9 mouse cellular contexts compared by ENCODE assay signal in genomic region chr6:86813341-86813740, GRCm38 (mm10). TPM values are rescaled to one million over a fixed set of nuclear protein-coding genes. Genes with fewer than 3 reads are reported as not detected.
DNase-seq lines count a peak whose midpoint lies in the region; ATAC-seq and TF ChIP-seq lines count a peak whose summit lies in the region.
"Had no signal": no experiment of that assay in that cellular context is flagged by ENCODE, and none has a peak within 500 bp of the region (broad histone marks: within the 10 kb centered on the region; RNA-seq: fewer than 3 reads in every experiment).

No protein-coding gene starts in this region.

- peak; percentile 64 for DNase-seq in kidney, adult 2 months
- peak; percentile 49 for DNase-seq in CH12.LX (ENCODE audit: extremely low read depth)
- DNase-seq in adrenal gland, adult 18-20 months (ENCODE audit: low spot score in 2 of 2), result peak; percentile 52 to 65
- DNase-seq in embryonic facial prominence, embryonic 14.5 days (ENCODE audit: low spot score), result peak; percentile 47
- peak; percentile 61 for DNase-seq in limb, embryonic 14.5 days (ENCODE audit: low spot score)
- peak; percentile 74 for DNase-seq in splenic B cell, adult 2 months (ENCODE audit: low read depth, low spot score)

- no peaks in the 10 kb centered on the region for H3K27me3 ChIP-seq in kidney, adult 2 months (replicated peaks; ENCODE audit: control insufficient read depth, insufficient read depth, low read length)
- no peaks in the 10 kb centered on the region for H3K27me3 ChIP-seq in kidney, embryonic 14.5 days (ENCODE audit: control insufficient read depth, insufficient read depth, low read length)
- H3K27me3 ChIP-seq in CH12.LX (replicated peaks), result no peaks in the 10 kb centered on the region
- no peaks in the 10 kb centered on the region for H3K27me3 ChIP-seq in embryonic facial prominence, embryonic 14.5 days (replicated peaks; ENCODE audit: control insufficient read depth, insufficient read depth, low read length)
- no peaks in the 10 kb centered on the region for H3K27me3 ChIP-seq in limb, embryonic 14.5 days (ENCODE audit: control insufficient read depth, insufficient read depth, low read length)
- H3K27me3 ChIP-seq in splenic B cell, adult 2 months (ENCODE audit: control insufficient read depth, insufficient read depth, low read length, poor library complexity, severe bottlenecking), result no peaks in the 10 kb centered on the region
- peaks cover 2% of the 10 kb centered on the region; the same call in 1 of the 2 replicates for H3K27me3 ChIP-seq in forebrain, embryonic 12.5 days
- H3K27me3 ChIP-seq: embryonic facial prominence, embryonic 15.5 days had no signal

- H3K4me3 ChIP-seq in kidney, adult 2 months (ENCODE audit: insufficient read depth, low read depth, low read length), result no peak overlapping the region
- H3K4me3 ChIP-seq in kidney, embryonic 14.5 days (ENCODE audit: low read length), result no peak overlapping the region
- H3K4me3 ChIP-seq in CH12.LX (replicated peaks in 1 of 3; ENCODE audit: low read depth in 2 of 3, low read length in 2 of 3, poor library complexity in 1 of 3), result no peak overlapping the region
- no peak overlapping the region for H3K4me3 ChIP-seq in embryonic facial prominence, embryonic 14.5 days (ENCODE audit: low read depth, low read length)
- no peak overlapping the region for H3K4me3 ChIP-seq in limb, embryonic 14.5 days (replicated peaks; ENCODE audit: low read length)
- H3K4me3 ChIP-seq in forebrain, embryonic 12.5 days (replicated peaks), result no peak overlapping the region
- H3K4me3 ChIP-seq: embryonic facial prominence, embryonic 15.5 days had no signal

- no peak for TF ChIP-seq POLR2A in kidney, adult 2 months (IDR thresholded peaks at IDR 0.05; ENCODE audit: low read depth, low read length)
- no peak for TF ChIP-seq POLR2A in CH12.LX (IDR thresholded peaks at IDR 0.05; ENCODE audit: low read depth, low read length)
- no peak for TF ChIP-seq POLR2A in limb, embryonic 14.5 days (IDR thresholded peaks at IDR 0.05; ENCODE audit: borderline replicate concordance, extremely low read depth, insufficient read depth, insufficient read length)

- peak; percentile 62 for TF ChIP-seq RAD21 in CH12.LX (IDR thresholded peaks at IDR 0.05; ENCODE audit: low read depth, low read length)

- no peaks in the 10 kb centered on the region for H3K9me3 ChIP-seq in kidney, embryonic 14.5 days (ENCODE audit: control insufficient read depth, low read length)
- H3K9me3 ChIP-seq in CH12.LX (replicated peaks; ENCODE audit: low read length), result no peaks in the 10 kb centered on the region
- no peaks in the 10 kb centered on the region for H3K9me3 ChIP-seq in embryonic facial prominence, embryonic 14.5 days (ENCODE audit: control insufficient read depth, low read length)
- no peaks in the 10 kb centered on the region for H3K9me3 ChIP-seq in limb, embryonic 14.5 days (ENCODE audit: control insufficient read depth, low read length)
- H3K9me3 ChIP-seq in forebrain, embryonic 12.5 days, result no peaks in the 10 kb centered on the region
- H3K9me3 ChIP-seq: embryonic facial prominence, embryonic 15.5 days had no signal

- 16% methylated on average over 3 of the region's 3 CpGs for WGBS in kidney, adult 2 months
- whole genome bisulfite sequencing in kidney, embryonic 14.5 days, result 19% methylated on average over 3 of the region's 3 CpGs
- 25% methylated on average over 3 of the region's 3 CpGs for WGBS in embryonic facial prominence, embryonic 14.5 days
- 18% methylated on average over 3 of the region's 3 CpGs for WGBS in limb, embryonic 14.5 days
- WGBS in forebrain, embryonic 12.5 days, result 25% methylated on average over 3 of the region's 3 CpGs

- no peak overlapping the region for H3K27ac ChIP-seq in kidney, adult 2 months (ENCODE audit: insufficient read depth, low read depth, low read length)
- no peak overlapping the region for H3K27ac ChIP-seq in kidney, embryonic 14.5 days (ENCODE audit: low read depth, low read length)
- no peak overlapping the region for H3K27ac ChIP-seq in CH12.LX (ENCODE audit: insufficient read depth, low read depth)
- H3K27ac ChIP-seq in embryonic facial prominence, embryonic 14.5 days (replicated peaks; ENCODE audit: low read depth, low read length), result no peak overlapping the region
- H3K27ac ChIP-seq in limb, embryonic 14.5 days (replicated peaks; ENCODE audit: low read depth, low read length), result no peak overlapping the region
- H3K27ac ChIP-seq in forebrain, embryonic 12.5 days, result no peak overlapping the region
- H3K27ac ChIP-seq: embryonic facial prominence, embryonic 15.5 days had no signal

- ATAC-seq in kidney, embryonic 14.5 days (ENCODE audit: low FRiP score, low TSS enrichment), result no peak
- ATAC-seq in embryonic facial prominence, embryonic 14.5 days (ENCODE audit: low read depth), result no peak
- ATAC-seq in limb, embryonic 14.5 days (ENCODE audit: low FRiP score, low read depth), result no peak
- ATAC-seq in forebrain, embryonic 12.5 days (ENCODE audit: low FRiP score), result no peak

- H3K4me1 ChIP-seq in kidney, adult 2 months (ENCODE audit: control insufficient read depth, insufficient read depth, low read length), result no peaks in the 10 kb centered on the region
- H3K4me1 ChIP-seq in kidney, embryonic 14.5 days (ENCODE audit: control insufficient read depth, insufficient read depth, low read length), result peaks cover 7% of the 10 kb centered on the region
- peaks cover 3 to 16% of the 10 kb centered on the region in 2 experiments; a peak in 3 of 4 replicates for H3K4me1 ChIP-seq in CH12.LX (ENCODE audit: control insufficient read depth in 1 of 2, insufficient read depth in 2 of 2)
- peaks cover 7% of the 10 kb centered on the region for H3K4me1 ChIP-seq in embryonic facial prominence, embryonic 14.5 days (ENCODE audit: control insufficient read depth, insufficient read depth, low read length)
- peaks cover 5% of the 10 kb centered on the region; the same call in 1 of the 2 replicates for H3K4me1 ChIP-seq in limb, embryonic 14.5 days (ENCODE audit: control insufficient read depth, insufficient read depth, low read length)
- peaks cover 14% of the 10 kb centered on the region for H3K4me1 ChIP-seq in forebrain, embryonic 12.5 days

- no peak overlapping the region for H3K9ac ChIP-seq in kidney, embryonic 14.5 days (ENCODE audit: low read depth, low read length)
- H3K9ac ChIP-seq in CH12.LX (ENCODE audit: insufficient read depth, low read depth), result no peak overlapping the region
- H3K9ac ChIP-seq in embryonic facial prominence, embryonic 14.5 days (ENCODE audit: low read depth, low read length), result no peak overlapping the region
- no peak overlapping the region for H3K9ac ChIP-seq in limb, embryonic 14.5 days (ENCODE audit: low read depth, low read length, severe bottlenecking)
- H3K9ac ChIP-seq in forebrain, embryonic 12.5 days, result no peak overlapping the region
- H3K9ac ChIP-seq: embryonic facial prominence, embryonic 15.5 days had no signal

- H3K79me2 ChIP-seq in CH12.LX (replicated peaks; ENCODE audit: control insufficient read depth, extremely low read depth, insufficient read depth, poor library complexity, severe bottlenecking), result no peaks in the 10 kb centered on the region

- TF ChIP-seq CTCF in kidney, adult 2 months (conservative IDR thresholded peaks at IDR 0.05; ENCODE audit: insufficient read depth, insufficient read length, low read depth, low read length), result peak; percentile 61
- peak; percentile 48 to 76; a peak in 3 of 4 replicates for TF ChIP-seq CTCF in CH12.LX (conservative IDR thresholded peaks at IDR 0.05 in 1 of 2, IDR thresholded peaks at IDR 0.05 in 1 of 2; ENCODE audit: low read depth in 2 of 2, low read length in 2 of 2)

- no peak overlapping the region for H3K4me2 ChIP-seq in kidney, embryonic 14.5 days (replicated peaks; ENCODE audit: low read depth, low read length)
- H3K4me2 ChIP-seq in CH12.LX (ENCODE audit: insufficient read depth, low read depth, poor library complexity, severe bottlenecking), result no peak overlapping the region
- no peak overlapping the region for H3K4me2 ChIP-seq in embryonic facial prominence, embryonic 14.5 days (ENCODE audit: low read depth, low read length)
- H3K4me2 ChIP-seq in limb, embryonic 14.5 days (replicated peaks; ENCODE audit: low read depth, low read length, severe bottlenecking), result no peak overlapping the region
- no peak overlapping the region for H3K4me2 ChIP-seq in forebrain, embryonic 12.5 days
- H3K4me2 ChIP-seq: embryonic facial prominence, embryonic 15.5 days had no signal

- TF ChIP-seq EP300 in CH12.LX (IDR thresholded peaks at IDR 0.05; ENCODE audit: low read length), result no peak

- no peaks in the 10 kb centered on the region for H3K36me3 ChIP-seq in kidney, adult 2 months (ENCODE audit: control insufficient read depth, insufficient read depth, low read length)
- H3K36me3 ChIP-seq in kidney, embryonic 14.5 days (ENCODE audit: control insufficient read depth, insufficient read depth, low read length), result no peaks in the 10 kb centered on the region
- no peaks in the 10 kb centered on the region for H3K36me3 ChIP-seq in CH12.LX (replicated peaks in 1 of 2; ENCODE audit: control insufficient read depth in 1 of 2, insufficient read depth in 1 of 2, low read length in 1 of 2)
- H3K36me3 ChIP-seq in embryonic facial prominence, embryonic 14.5 days (ENCODE audit: control insufficient read depth, insufficient read depth, low read length), result no peaks in the 10 kb centered on the region
- H3K36me3 ChIP-seq in limb, embryonic 14.5 days (ENCODE audit: control insufficient read depth, insufficient read depth, low read length), result no peaks in the 10 kb centered on the region
- H3K36me3 ChIP-seq in splenic B cell, adult 2 months (ENCODE audit: control insufficient read depth, insufficient read depth, low read length, poor library complexity, severe bottlenecking), result no peaks in the 10 kb centered on the region
- no peaks in the 10 kb centered on the region for H3K36me3 ChIP-seq in forebrain, embryonic 12.5 days (replicated peaks)
- H3K36me3 ChIP-seq: embryonic facial prominence, embryonic 15.5 days had no signal

- in situ Hi-C loops in CH12.LX (cut with MboI; ENCODE audit: low pct_ligation_motif_present, low pct_unique_long_range_greater_than_20kb, low sequenced_read_pairs), result loop anchor here (5.0 to 10.0 kb wide), 2 partner anchors 114 to 191 kb away; partner anchors contain the start of gene Nfu1

- dilution Hi-C loops in CH12.LX (cut with MboI; ENCODE audit: extremely low pct_ligation_motif_present, extremely low pct_unique_long_range_greater_than_20kb, low sequenced_read_pairs), result no loop called here

RNA-seq across cellular contexts. Expression of gene Anxa4, which starts 20.0 kb away (rescaled TPM):
- 57.2 and 68.8 TPM in 2 replicates for polyA plus RNA-seq in kidney, adult 2 months (2012; rRNA removed)
- polyA plus RNA-seq in kidney, embryonic 14.5 days (2014; fragmentation: Nextera tagmentation; extraction: Ambion mirVana), result 28.1 and 34.7 TPM in 2 replicates
- total RNA-seq in CH12.LX (2012; rRNA removed) (10.7 and 10.8 TPM in 2 replicates), CH12.LX (2014; rRNA removed) (17.1 and 18.4 TPM in 2 replicates)
- 13.7 and 18.1 TPM in 2 replicates for polyA plus RNA-seq in CH12.LX (2012; ENCODE audit: insufficient read length, low read depth)
- total RNA-seq in adrenal gland, adult 18-20 months (2021), result 10 to 100 TPM; 76.0 to 82.7 TPM
- polyA plus RNA-seq in embryonic facial prominence, embryonic 14.5 days (2014; fragmentation: Nextera tagmentation; extraction: Ambion mirVana), result 44.1 and 46.7 TPM in 2 replicates
- 23.1 and 28.3 TPM in 2 replicates for polyA plus RNA-seq in limb, embryonic 14.5 days (2012; rRNA removed)
- polyA plus RNA-seq in limb, embryonic 14.5 days (2014; fragmentation: Nextera tagmentation; extraction: Ambion mirVana), result 45.6 and 50.5 TPM in 2 replicates
- polyA plus RNA-seq in forebrain, embryonic 12.5 days (2016; fragmentation: Nextera tagmentation; extraction: Ambion mirVana), result 4.1 and 6.1 TPM in 2 replicates

RNA-seq across cellular contexts. Expression of gene Aak1, which starts 36.0 kb away (rescaled TPM):
- 28.9 and 30.6 TPM in 2 replicates for polyA plus RNA-seq in kidney, adult 2 months (2012; rRNA removed)
- polyA plus RNA-seq in kidney, embryonic 14.5 days (2014; fragmentation: Nextera tagmentation; extraction: Ambion mirVana), result 11.2 and 18.2 TPM in 2 replicates
- total RNA-seq in CH12.LX (2012; rRNA removed) (5.4 and 7.1 TPM in 2 replicates), CH12.LX (2014; rRNA removed) (2.1 and 2.8 TPM in 2 replicates)
- polyA plus RNA-seq in CH12.LX (2012; ENCODE audit: insufficient read length, low read depth), result 18.8 and 21.0 TPM in 2 replicates
- 100 to 1,000 TPM; 104 to 109 TPM for total RNA-seq in adrenal gland, adult 18-20 months (2021)
- 17.8 and 22.4 TPM in 2 replicates for polyA plus RNA-seq in embryonic facial prominence, embryonic 14.5 days (2014; fragmentation: Nextera tagmentation; extraction: Ambion mirVana)
- 24.7 and 27.4 TPM in 2 replicates for polyA plus RNA-seq in limb, embryonic 14.5 days (2012; rRNA removed)
- 19.8 and 20.9 TPM in 2 replicates for polyA plus RNA-seq in limb, embryonic 14.5 days (2014; fragmentation: Nextera tagmentation; extraction: Ambion mirVana)
- 29.7 and 32.9 TPM in 2 replicates for polyA plus RNA-seq in forebrain, embryonic 12.5 days (2016; fragmentation: Nextera tagmentation; extraction: Ambion mirVana)
